Mouse (Mus musculus) ovary, postnatal 10 days (tissue): Measurements from ENCODE around the gene Atcay.
"Not testable (repeated sequence)": the region's sequence is repeated elsewhere in the genome, so short reads cannot be mapped to it uniquely, and the experiment has no call there.

Experiments used
- DNase-seq: peaks from one replicate; pipeline ENCODE4 v3.0.0; 2022; ENCODE audit warnings: low spot score

Gene Atcay

DNA sequence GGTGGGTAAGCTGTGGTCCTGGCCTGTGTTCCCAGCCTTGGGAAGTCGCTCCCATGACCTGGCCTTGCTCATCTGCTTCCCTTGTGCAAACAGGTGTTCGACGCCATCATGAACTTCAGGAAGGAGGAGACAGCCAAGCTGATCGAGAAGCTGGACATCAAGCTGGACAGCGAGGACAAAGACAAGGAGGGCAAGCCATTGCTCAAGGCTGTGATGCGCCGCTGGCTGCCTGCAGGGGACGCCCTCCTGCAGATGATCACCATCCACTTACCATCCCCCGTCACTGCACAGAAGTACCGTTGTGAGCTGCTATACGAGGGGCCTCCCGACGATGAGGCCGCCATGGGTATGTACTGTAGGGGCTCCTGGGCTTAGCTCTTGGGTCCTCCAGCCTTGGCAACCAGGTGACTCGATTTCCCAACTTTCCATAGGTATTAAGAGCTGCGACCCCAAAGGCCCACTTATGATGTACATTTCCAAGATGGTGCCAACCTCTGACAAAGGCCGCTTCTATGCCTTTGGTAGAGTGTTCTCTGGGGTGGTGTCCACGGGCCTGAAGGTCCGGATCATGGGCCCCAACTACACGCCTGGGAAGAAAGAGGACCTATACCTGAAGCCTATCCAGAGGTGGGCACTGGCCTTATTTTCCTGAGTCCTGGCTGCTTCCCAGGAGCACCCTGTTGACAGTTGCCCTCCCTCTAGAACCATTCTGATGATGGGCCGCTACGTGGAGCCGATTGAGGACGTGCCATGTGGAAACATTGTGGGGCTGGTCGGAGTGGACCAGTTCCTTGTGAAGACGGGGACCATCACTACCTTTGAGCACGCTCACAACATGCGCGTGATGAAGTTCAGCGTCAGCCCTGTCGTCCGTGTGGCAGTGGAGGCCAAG, 50.9 kb downstream of the Atcay start:
- DNase-seq = no peak

DNA sequence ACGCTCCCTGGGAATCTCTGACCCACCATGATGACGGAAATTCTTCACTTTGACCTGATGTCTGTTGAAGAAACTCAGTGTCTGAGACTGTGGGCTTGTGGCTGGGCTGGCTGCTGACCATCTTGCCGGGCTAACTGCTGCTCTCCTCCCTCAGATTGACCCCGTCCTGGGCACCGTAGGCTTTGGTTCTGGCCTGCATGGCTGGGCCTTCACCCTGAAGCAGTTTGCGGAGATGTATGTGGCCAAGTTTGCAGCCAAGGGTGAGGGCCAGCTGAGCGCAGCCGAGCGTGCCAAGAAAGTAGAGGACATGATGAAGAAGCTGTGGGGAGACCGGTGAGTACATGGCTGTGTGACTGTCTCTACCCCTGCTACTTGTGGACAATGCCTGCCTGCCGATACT, 51.7 kb downstream of the Atcay start:
- no peak for DNase-seq

- no peak for DNase-seq
These were observed 52.5 kb downstream of the Atcay start for GRCm38 (mm10) chr10:81177958-81178712.

GRCm38 (mm10) chr10:81177491-81177925, 53.1 kb downstream of the Atcay start:
- no peak for DNase-seq

- DNase-seq = peak; percentile 99
These were observed 54.0 kb downstream of the Atcay start, which contains the start of gene Eef2 for GRCm38 (mm10) chr10:81176466-81177271. Gene Eef2, plus strand, starts transcription at chr10:81176631.

- DNase-seq = no peak
These were observed 54.6 kb downstream of the Atcay start for GRCm38 (mm10) chr10:81175936-81176465.

- DNase-seq = not testable (repeated sequence)
These were observed 55.3 kb downstream of the Atcay start for GRCm38 (mm10) chr10:81175345-81175701.

- DNase-seq = peak; percentile 73
These were observed 55.9 kb downstream of the Atcay start for GRCm38 (mm10) chr10:81174617-81175344.

DNA sequence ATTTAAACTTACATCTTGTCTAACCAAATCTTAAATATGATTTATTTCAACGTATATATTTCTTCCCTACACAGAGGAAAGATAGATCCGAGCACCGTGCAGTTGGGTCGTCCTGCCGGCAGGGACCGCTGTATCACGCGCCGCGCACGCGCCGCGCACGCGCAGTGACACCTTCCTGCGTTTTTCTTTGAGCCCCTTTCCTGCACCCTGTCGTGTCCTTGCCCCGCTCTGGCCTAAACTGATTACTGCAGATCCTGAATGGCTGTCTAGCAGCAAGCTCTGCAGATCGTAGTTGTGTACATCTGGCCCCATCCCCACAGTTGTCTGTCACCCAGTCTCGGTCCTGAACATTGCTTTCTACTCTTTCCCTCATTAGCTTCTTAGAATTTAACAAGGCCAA, 57.5 kb downstream of the Atcay start:
- DNase-seq = peak; percentile 66

DNA sequence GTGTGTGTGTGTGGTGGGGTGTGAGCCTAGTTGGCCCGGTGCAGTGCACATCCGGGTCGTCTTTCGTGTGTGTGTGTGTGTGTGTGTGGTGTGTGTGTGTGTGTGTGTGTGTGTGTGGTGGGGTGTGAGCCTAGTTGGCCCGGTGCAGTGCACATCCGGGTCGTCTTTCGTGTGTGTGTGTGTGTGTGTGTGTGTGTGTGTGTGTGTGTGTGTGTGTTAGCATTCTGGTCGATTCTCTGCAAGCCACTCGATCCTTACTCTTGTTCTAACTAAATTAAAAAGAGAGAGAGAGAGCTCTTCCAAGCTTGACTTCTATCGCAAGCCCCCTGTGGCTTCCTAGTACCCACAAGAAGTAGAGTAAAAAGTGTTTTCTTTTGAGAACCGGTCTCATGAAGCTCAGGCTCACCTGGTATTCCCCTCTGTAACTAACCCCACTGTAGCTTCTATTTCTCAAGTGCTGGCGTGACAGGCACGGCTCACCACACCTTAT, 61.2 kb downstream of the Atcay start:
- DNase-seq = not testable (repeated sequence)

GRCm38 (mm10) chr10:81168521-81169244, 62.0 kb downstream of the Atcay start:
- peak; percentile 49 for DNase-seq

DNA sequence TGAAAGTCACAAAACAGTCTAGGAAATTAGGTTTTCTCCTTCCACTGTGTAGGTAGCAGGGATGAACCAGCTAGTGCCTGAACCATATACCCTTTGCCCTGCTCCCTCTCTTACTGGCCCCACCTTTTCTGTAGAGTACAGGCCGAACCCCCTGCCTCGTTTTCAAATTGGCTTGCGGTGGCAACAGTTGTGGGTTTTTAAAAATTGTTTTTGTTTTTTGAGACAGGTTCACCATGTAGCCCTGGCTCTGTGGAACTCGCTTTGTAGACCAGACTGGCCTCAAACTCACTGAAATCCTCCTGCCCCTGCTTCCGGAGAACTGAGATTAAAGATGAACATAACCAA, 62.6 kb downstream of the Atcay start:
- no peak for DNase-seq

DNA sequence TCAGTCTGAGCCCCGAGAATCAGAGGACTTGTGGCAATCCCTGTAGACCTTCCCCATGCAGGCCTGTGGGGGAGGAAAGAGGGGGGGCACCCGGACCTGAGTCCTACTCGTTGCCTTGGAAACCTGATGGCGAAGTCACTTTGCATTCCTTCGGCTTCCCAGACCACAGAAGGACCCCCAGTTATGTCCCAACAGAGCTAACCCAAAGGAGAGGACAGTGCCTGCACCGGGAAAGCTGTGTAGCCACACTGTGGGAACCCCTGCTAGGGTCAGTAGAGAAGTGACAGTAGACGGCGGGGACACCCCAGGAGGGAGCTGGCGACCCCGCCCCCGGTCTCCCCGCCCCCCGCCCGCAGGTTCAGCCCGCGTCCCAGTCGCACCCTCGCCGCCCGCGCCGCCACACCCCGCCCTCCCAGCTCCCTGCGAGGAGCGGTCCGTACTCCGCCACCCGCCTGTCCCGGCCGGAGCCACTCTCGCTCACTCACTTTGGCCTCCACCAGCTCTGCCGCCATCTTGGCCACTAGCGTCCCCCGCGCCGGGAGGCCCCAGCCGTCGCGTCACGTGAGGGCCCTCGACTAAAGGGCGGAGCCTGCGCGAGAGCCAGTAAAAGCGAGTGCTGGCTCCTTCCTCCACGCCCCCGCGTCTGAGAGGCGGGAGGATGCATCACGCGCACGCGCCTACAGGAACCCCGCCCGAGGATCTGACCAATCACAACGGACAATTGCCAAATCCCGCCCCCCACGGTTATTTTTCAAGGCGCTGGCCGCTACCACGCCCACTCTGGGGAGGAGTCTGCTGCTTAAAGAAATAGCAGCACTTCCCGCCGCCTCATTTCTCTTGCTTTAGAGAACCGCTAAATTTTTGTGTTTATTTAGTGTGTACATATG, 63.2 kb downstream of the Atcay start, which contains the start of gene Pias4:
Pias4 (minus strand) TSS at position 724 of the 887 bp plus-strand sequence.
- DNase-seq = peak; percentile 97

GRCm38 (mm10) chr10:81165118-81165517, 65.5 kb downstream of the Atcay start:
- DNase-seq = no peak

- no peak for DNase-seq
These were observed 68.3 kb downstream of the Atcay start for GRCm38 (mm10) chr10:81162318-81162652.

DNA sequence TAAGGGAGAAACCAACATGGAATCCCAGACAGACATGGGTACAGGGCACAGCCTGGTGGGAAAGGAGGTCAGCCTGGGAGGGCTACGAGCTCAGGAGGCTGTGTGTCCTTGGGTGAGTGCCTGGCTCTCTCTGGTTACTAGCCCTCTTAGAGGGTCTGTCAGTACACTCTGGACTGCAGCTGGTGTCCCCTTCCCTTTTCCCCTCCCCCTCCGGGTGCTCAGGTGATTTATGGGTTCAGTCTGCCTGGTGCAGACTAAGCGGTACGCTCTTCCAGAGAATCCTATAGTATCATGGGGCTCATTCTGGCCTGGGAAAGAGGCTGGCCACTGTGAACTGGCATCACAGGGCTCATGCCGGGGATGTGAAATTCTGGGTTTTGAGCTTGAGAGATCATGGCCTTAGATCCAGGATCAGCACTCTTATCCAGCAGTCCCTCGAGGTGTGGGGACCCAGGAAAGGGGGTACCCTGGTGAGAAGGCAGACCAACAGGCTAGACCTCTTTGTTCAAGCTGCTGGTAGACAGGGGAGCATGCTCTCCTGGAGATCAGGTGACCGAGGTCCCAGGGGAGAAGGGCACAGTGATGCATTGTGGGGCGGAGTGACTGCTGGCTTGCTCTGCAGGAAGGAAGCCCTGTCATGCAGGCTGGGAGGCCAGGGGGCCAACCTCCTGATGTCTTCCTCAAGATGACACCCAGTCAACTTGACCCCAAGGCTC, 68.9 kb downstream of the Atcay start:
- DNase-seq = no peak

DNA sequence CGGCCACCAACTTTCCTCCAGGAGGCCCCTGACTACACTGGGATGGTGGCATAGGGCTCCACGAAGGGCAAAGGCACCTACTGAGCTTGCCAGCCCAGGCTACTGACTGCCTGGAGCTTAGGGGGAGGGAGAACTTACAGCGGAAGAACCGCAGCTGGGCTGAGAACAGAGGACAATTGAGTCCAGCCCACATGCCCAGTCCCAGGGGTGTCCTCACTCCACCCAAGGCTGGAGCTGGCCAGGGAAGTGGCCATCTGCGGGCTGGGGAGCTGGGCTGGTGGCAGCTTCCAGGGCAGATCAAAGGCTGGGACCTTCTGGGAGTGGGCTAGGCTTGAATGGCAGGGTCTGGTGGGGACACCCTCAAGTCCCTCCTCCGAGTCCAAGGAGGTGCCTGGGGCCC, 75.9 kb downstream of the Atcay start:
- no peak for DNase-seq
